Mouse (Mus musculus) MEL (cell line): ENCODE measurements at regions not wholly inside any gene's neighbourhood (a gene's known extent, or its start where the extent isn't known, plus 50 kb on each side); places are given as distances from the start of the nearest gene placed in this dataset.

Experiments used
- DNase-seq: peaks from one replicate; pipeline ENCODE4 v3.0.0; 2011; ENCODE audit warnings: low read depth, low spot score
- H3K27ac ChIP-seq: 2 replicates; pipeline ENCODE4 v1.5.1; 2012; ENCODE audit warnings: low read depth, mild to moderate bottlenecking, control low read depth, low read length, moderate library complexity; ENCODE audit not compliant: control insufficient read depth
- H3K27me3 ChIP-seq, 2 experiments: fragments of 150-350 bp in 1 of 2; sonication (generic) in 1 of 2; 2 replicates each; pipeline ENCODE4 v1.6.1; 2012; ENCODE audit warnings: low read length in 2 of 2, mild to moderate bottlenecking in 2 of 2, improper control_type of control experiment in 1 of 2, moderate library complexity in 1 of 2; ENCODE audit not compliant: insufficient read depth in 2 of 2, control insufficient read depth in 1 of 2
- H3K36me3 ChIP-seq, 2 experiments: 2 replicates each; pipeline ENCODE4 v1.6.1; 2012 to 2014; ENCODE audit warnings: low read length in 2 of 2, improper control_type of control experiment in 1 of 2, inconsistent platforms in 1 of 2, mild to moderate bottlenecking in 1 of 2; ENCODE audit not compliant: insufficient read depth in 2 of 2, control insufficient read depth in 1 of 2
- H3K4me1 ChIP-seq, 2 experiments: fragments of 150-350 bp in 1 of 2; sonication (generic) in 1 of 2; 2 replicates each; pipeline ENCODE4 v1.6.1; 2012; ENCODE audit warnings: low read length in 2 of 2, improper control_type of control experiment in 1 of 2, mild to moderate bottlenecking in 1 of 2; ENCODE audit not compliant: insufficient read depth in 2 of 2, control insufficient read depth in 1 of 2
- H3K4me3 ChIP-seq, 2 experiments: fragments of 150-350 bp in 1 of 2; sonication (generic) in 1 of 2; 2 replicates each; pipeline ENCODE4 v1.5.1; 2012; ENCODE audit warnings: low read depth in 2 of 2, low read length in 2 of 2, mild to moderate bottlenecking in 2 of 2, moderate library complexity in 2 of 2, control low read depth in 1 of 2, improper control_type of control experiment in 1 of 2; ENCODE audit not compliant: control insufficient read depth in 1 of 2, insufficient read depth in 1 of 2
- H3K79me2 ChIP-seq: 2 replicates; pipeline ENCODE4 v1.6.1; 2012; ENCODE audit warnings: mild to moderate bottlenecking, low read length, moderate library complexity; ENCODE audit not compliant: control insufficient read depth, poor library complexity, insufficient read depth
- H3K9ac ChIP-seq: 2 replicates; pipeline ENCODE4 v1.6.1; 2012; ENCODE audit warnings: low read depth, mild to moderate bottlenecking, control low read depth, low read length, moderate library complexity; ENCODE audit not compliant: control insufficient read depth, poor library complexity, severe bottlenecking
- H3K9me3 ChIP-seq: fragments of 150-350 bp; sonication (generic); replicated peaks from 2 replicates; pipeline ENCODE4 v1.6.1; 2012; ENCODE audit warnings: mild to moderate bottlenecking, low read length, improper control_type of control experiment, moderate library complexity; ENCODE audit not compliant: insufficient read depth
- CTCF ChIP-seq, 3 experiments: IDR thresholded peaks in 2 of 3; conservative IDR thresholded peaks in 1 of 3; 2 replicates each; pipeline ENCODE4 v1.5.1; 2011 to 2012; ENCODE audit warnings: low read length in 3 of 3, low read depth in 2 of 3, mild to moderate bottlenecking in 2 of 3, improper control_type of control experiment in 1 of 3, inconsistent platforms in 1 of 3, mixed read lengths in 1 of 3, moderate library complexity in 1 of 3; ENCODE audit not compliant: control insufficient read depth in 1 of 3, insufficient read depth in 1 of 3, poor library complexity in 1 of 3, severe bottlenecking in 1 of 3
- EP300 ChIP-seq, 2 experiments: IDR thresholded peaks; 2 replicates each; pipeline ENCODE4 v1.6.1; 2011; ENCODE audit warnings: improper control_type of control experiment in 2 of 2, low read length in 2 of 2, low read depth in 1 of 2, mild to moderate bottlenecking in 1 of 2
- ETS1 ChIP-seq: IDR thresholded peaks from 2 replicates; pipeline ENCODE4 v1.6.1; 2012; ENCODE audit warnings: low read depth, mild to moderate bottlenecking, inconsistent platforms, low read length, improper control_type of control experiment, moderate library complexity
- GATA1 ChIP-seq: IDR thresholded peaks from 2 replicates; pipeline ENCODE4 v1.6.1; 2011; ENCODE audit warnings: low read depth, low read length, improper control_type of control experiment
- JUND ChIP-seq: IDR thresholded peaks from 2 replicates; pipeline ENCODE4 v1.6.1; 2011; ENCODE audit warnings: low read depth, mild to moderate bottlenecking, improper control_type of control experiment, low read length
- MXI1 ChIP-seq: IDR thresholded peaks from 2 replicates; pipeline ENCODE4 v1.6.1; 2011; ENCODE audit warnings: mild to moderate bottlenecking, low read depth, low read length, improper control_type of control experiment
- MYB ChIP-seq: IDR thresholded peaks from 2 replicates; pipeline ENCODE4 v1.6.1; 2011; ENCODE audit warnings: mild to moderate bottlenecking, low read depth, low read length, improper control_type of control experiment
- MYC ChIP-seq: IDR thresholded peaks from 2 replicates; pipeline ENCODE4 v1.6.1; 2011; ENCODE audit warnings: low read depth, mild to moderate bottlenecking, low read length, improper control_type of control experiment, moderate library complexity
- NELFE ChIP-seq: IDR thresholded peaks from 2 replicates; pipeline ENCODE4 v1.6.1; 2011; ENCODE audit warnings: low read depth, low read length, improper control_type of control experiment
- NRF1 ChIP-seq: IDR thresholded peaks from 2 replicates; pipeline ENCODE4 v1.6.1; 2014; ENCODE audit warnings: low read depth, mild to moderate bottlenecking, inconsistent platforms, low read length, improper control_type of control experiment, moderate library complexity; ENCODE audit not compliant: poor library complexity, insufficient read depth, severe bottlenecking
- POLR2A ChIP-seq, 2 experiments: IDR thresholded peaks; 2 replicates each; pipeline ENCODE4 v1.6.1; 2011 to 2012; ENCODE audit warnings: low read length in 2 of 2, mild to moderate bottlenecking in 2 of 2, control low read depth in 1 of 2, improper control_type of control experiment in 1 of 2, low read depth in 1 of 2, moderate library complexity in 1 of 2; ENCODE audit not compliant: control insufficient read depth in 1 of 2, insufficient read depth in 1 of 2, poor library complexity in 1 of 2
- POLR2AphosphoS2 ChIP-seq: IDR thresholded peaks from 2 replicates; pipeline ENCODE4 v1.6.1; 2011; ENCODE audit warnings: low read length, improper control_type of control experiment
- POLR2AphosphoS5 ChIP-seq: IDR thresholded peaks from 2 replicates; pipeline ENCODE4 v1.6.1; 2012; ENCODE audit warnings: low read depth, borderline replicate concordance, mild to moderate bottlenecking, inconsistent platforms, low read length, moderate library complexity, mixed read lengths
- RCOR1 ChIP-seq: IDR thresholded peaks from 2 replicates; pipeline ENCODE4 v1.6.1; 2012; ENCODE audit warnings: low read depth, mild to moderate bottlenecking, inconsistent platforms, low read length, improper control_type of control experiment
- SMC3 ChIP-seq: IDR thresholded peaks from 2 replicates; pipeline ENCODE4 v1.6.1; 2011; ENCODE audit warnings: low read depth, low read length, improper control_type of control experiment
- TAL1 ChIP-seq: IDR thresholded peaks from 2 replicates; pipeline ENCODE4 v1.6.1; 2012; ENCODE audit warnings: mild to moderate bottlenecking, inconsistent platforms, low read length, moderate library complexity, mixed read lengths
- TCF12 ChIP-seq: IDR thresholded peaks from 2 replicates; pipeline ENCODE4 v1.6.1; 2014; ENCODE audit warnings: low read depth, mild to moderate bottlenecking, inconsistent platforms, low read length, improper control_type of control experiment, moderate library complexity
- USF2 ChIP-seq, 2 experiments: IDR thresholded peaks; 2 replicates each; pipeline ENCODE4 v1.6.1; 2011 to 2012; ENCODE audit warnings: improper control_type of control experiment in 2 of 2, low read length in 2 of 2, borderline replicate concordance in 1 of 2, inconsistent platforms in 1 of 2, low read depth in 1 of 2, mild to moderate bottlenecking in 1 of 2; ENCODE audit not compliant: insufficient read depth in 1 of 2
- ZKSCAN1 ChIP-seq: IDR thresholded peaks from 2 replicates; pipeline ENCODE4 v1.6.1; 2012; ENCODE audit warnings: low read depth, mild to moderate bottlenecking, inconsistent platforms, low read length, improper control_type of control experiment, moderate library complexity
- ZNF384 ChIP-seq: IDR thresholded peaks from 2 replicates; pipeline ENCODE4 v1.6.1; 2012; ENCODE audit warnings: low read depth, mild to moderate bottlenecking, inconsistent platforms, low read length, improper control_type of control experiment

- Histone ChIP-seq H3K36me3 (no peaks in the 10 kb centered on the region; a peak in 1 of 4 replicates), H3K27me3 (no peaks in the 10 kb centered on the region), H3K4me3 (no peak overlapping the region), H3K4me1 (peaks cover 3 to 4% of the 10 kb centered on the region in 2 experiments; a peak in 3 of 4 replicates), H3K27ac (no peak overlapping the region), H3K9ac (no peak overlapping the region), H3K79me2 (no peaks in the 10 kb centered on the region), H3K9me3 (no peaks in the 10 kb centered on the region)
- peak; percentile 71 for DNase-seq
- TF ChIP-seq POLR2AphosphoS5 (no peak), MXI1 (no peak), RCOR1 (no peak), SMC3 (no peak), TCF12 (no peak), JUND (peak; percentile 72), POLR2A (IDR thresholded peaks at IDR 0.05; ENCODE audit: control insufficient read depth in 1 of 2, insufficient read depth in 1 of 2, low read depth in 1 of 2, low read length in 2 of 2, poor library complexity in 1 of 2) (no peak), NELFE (no peak), NRF1 (no peak), GATA1 (peak; percentile 42), EP300 (IDR thresholded peaks at IDR 0.05; ENCODE audit: low read depth in 1 of 2, low read length in 2 of 2) (peak; percentile 50 to 65; a peak in 3 of 4 replicates), CTCF (IDR thresholded peaks at IDR 0.05 in 2 of 3, conservative IDR thresholded peaks at IDR 0.05 in 1 of 3; ENCODE audit: control insufficient read depth in 1 of 3, insufficient read depth in 1 of 3, low read depth in 2 of 3, low read length in 3 of 3, poor library complexity in 1 of 3, severe bottlenecking in 1 of 3) (no peak), MYB (no peak), MYC (0 out of 2 replicates have a peak, but pooled peaks have one; percentile 24), TAL1 (no peak), ZNF384 (no peak), USF2 (IDR thresholded peaks at IDR 0.05; ENCODE audit: borderline replicate concordance in 1 of 2, insufficient read depth in 1 of 2, low read depth in 1 of 2, low read length in 2 of 2) (no peak), ZKSCAN1 (no peak), ETS1 (peak; percentile 64), POLR2AphosphoS2 (no peak)
These were observed 89.6 kb upstream of the Egln3 start for GRCm38 (mm10) chr12:54293248-54293647.

DNA sequence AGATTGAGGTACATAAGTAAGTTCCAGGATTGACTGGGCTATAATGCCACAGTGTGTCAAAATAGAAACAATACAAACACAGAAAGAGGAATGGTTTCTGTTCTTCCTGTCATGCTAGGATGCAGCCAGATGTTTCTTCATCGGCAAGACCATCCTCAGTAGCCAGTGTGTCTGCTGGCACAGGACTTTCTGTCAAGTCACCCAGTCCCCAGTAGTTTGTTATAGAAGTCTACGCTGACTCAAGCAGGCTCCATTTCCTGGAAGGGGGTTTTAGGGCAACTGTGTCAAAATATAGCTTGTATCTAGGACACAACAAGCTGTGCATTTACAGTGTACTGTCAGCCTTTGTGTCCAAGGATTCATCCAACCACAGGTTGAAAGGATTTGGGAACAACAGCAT, 86.7 kb upstream of the Egln3 start:
- no peak overlapping the region for H3K27ac ChIP-seq
- DNase-seq = no peak
- TF ChIP-seq USF2 (IDR thresholded peaks at IDR 0.05; ENCODE audit: borderline replicate concordance in 1 of 2, insufficient read depth in 1 of 2, low read depth in 1 of 2, low read length in 2 of 2) = no peak
- H3K9ac ChIP-seq = no peak overlapping the region
- H3K4me1 ChIP-seq = peaks cover 8 to 9% of the 10 kb centered on the region in 2 experiments; a peak in 3 of 4 replicates
- no peaks in the 10 kb centered on the region for H3K79me2 ChIP-seq
- no peaks in the 10 kb centered on the region for H3K9me3 ChIP-seq
- no peaks in the 10 kb centered on the region for H3K27me3 ChIP-seq
- H3K36me3 ChIP-seq = no peaks in the 10 kb centered on the region; a peak in 1 of 4 replicates
- no peak overlapping the region for H3K4me3 ChIP-seq
